Mouse (Mus musculus) 3134 (cell line): ENCODE measurements around the gene Doc2a.

ENCODE experiments used
- DNase-seq: peaks from one replicate; pipeline ENCODE4 v3.0.0-alpha.2; 2011; ENCODE audit warnings: low spot score; ENCODE audit not compliant: insufficient read length; ENCODE audit errors: extremely low read depth

Doc2a gene

GRCm38 (mm10) chr7:126822741-126823140 is 24.5 kb upstream of the Doc2a start:
- no peak for DNase-seq

- no peak for DNase-seq
These were observed 24.0 kb upstream of the Doc2a start for GRCm38 (mm10) chr7:126823202-126823711.

- DNase-seq, result no peak
These were observed 23.3 kb upstream of the Doc2a start for GRCm38 (mm10) chr7:126823940-126824339.

GRCm38 (mm10) chr7:126825403-126825802 is 21.8 kb upstream of the Doc2a start:
- no peak for DNase-seq

DNA sequence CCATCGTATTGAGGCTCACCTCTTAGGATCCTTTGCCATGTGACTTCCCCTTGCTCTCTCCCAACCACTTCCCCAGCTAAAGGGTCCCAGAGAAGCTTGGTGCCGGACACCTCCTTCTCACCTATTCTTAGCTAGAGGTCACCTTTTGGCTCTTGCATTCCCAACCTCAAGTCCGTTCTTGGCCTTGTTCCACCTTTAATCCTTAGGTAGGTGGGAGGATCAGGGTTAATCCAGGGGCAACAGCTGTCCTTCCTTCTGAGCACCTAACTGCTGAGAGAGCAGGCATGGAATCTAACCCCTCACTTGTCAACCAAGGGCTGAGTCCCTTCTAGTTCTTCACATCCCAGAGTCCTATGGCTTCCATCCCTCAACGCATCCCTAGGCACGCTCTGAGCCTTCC is 21.3 kb upstream of the Doc2a start:
- no peak for DNase-seq

DNA sequence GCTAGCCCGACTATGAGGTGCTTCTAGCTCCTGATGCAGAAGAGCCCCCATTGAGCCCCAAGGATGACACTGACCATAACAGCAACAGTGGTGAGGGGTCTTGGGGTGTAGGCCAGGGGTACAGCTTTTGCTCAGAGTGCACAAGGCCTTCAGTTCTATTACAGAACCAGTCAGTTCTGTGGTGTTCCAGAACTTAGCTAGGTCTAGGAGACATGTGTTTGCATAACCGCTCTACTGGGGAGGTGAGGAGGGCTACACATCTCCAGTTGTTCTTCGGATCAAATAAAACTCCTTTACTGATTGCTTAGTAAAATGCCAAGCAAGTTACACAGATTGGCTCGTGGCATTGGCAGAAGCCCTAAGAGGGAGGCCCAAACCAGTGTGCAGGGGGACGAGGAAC is 15.7 kb upstream of the Doc2a start, which contains the start of gene 4930451I11Rik:
TSS of gene 4930451I11Rik (minus strand) at position 101 of the 400 bp plus-strand sequence.
- no peak for DNase-seq

DNA sequence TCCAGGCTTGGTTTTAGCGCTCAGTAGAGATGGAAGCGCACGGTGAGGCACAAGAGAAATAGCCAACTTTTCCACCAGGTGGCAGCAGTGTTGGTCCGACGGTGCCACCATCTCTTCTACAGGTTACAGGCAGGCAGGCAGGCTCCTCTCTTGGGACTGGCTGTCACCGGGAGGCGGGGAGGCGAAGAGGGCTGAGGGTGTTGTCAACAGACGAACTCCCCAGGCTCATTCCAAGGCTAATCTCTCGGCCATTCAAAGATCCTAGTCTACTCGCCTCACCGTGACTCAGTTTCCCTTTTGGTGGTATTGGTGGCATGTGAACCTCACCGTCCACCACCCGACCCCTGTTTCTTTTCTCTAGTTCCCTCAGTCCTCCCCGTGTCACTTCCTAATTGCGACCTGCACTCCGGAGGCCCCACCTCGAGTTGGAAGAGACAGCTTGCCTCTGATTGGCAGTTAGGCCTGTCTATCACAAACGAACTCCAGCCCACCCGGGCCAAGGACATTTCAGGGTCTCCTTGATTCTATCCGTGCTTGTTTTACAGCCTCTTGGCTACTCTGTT is 15.1 kb upstream of the Doc2a start:
- DNase-seq, result peak; percentile 63

DNA sequence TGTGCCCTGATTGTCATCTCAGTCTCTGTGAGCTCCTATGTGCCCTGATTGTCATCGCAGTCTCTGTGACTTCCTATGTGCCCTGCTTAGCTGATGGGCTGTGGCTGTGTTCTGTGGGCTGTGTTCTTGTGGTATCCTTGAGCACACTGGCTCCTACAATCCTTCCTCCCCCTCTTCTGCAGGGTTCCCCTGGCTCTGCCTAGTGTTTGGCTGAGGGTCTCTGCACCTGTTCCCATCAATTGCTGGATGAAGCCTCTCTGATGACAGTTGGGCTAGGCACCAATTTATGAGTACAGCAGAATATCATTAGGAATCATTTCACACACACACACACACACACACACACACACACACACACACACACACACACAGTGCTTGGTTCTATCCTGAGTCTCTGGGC is 13.9 kb upstream of the Doc2a start:
- DNase-seq, result no peak

DNA sequence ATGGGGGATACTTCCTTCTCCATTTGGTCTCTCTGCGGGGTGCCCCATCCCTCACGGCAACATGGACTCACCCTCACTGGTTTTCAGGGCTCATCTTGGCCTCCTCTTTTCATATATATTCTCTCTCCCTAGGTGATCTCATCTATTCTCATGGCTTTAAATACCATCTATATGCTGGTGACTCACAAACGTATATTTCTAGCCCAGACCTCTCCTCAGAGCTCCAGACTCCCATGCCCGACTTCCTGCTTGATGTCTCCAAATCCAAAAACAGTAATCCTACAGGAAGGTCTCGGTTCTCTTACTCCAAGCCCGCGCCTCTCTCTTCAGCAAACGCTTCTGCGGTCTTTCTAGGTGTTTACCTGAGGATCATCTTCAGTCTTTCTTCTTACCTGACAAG is 3.9 kb upstream of the Doc2a start:
- DNase-seq, result no peak

GRCm38 (mm10) chr7:126845516-126845915 is 1.7 kb upstream of the Doc2a start:
- no peak for DNase-seq

DNA sequence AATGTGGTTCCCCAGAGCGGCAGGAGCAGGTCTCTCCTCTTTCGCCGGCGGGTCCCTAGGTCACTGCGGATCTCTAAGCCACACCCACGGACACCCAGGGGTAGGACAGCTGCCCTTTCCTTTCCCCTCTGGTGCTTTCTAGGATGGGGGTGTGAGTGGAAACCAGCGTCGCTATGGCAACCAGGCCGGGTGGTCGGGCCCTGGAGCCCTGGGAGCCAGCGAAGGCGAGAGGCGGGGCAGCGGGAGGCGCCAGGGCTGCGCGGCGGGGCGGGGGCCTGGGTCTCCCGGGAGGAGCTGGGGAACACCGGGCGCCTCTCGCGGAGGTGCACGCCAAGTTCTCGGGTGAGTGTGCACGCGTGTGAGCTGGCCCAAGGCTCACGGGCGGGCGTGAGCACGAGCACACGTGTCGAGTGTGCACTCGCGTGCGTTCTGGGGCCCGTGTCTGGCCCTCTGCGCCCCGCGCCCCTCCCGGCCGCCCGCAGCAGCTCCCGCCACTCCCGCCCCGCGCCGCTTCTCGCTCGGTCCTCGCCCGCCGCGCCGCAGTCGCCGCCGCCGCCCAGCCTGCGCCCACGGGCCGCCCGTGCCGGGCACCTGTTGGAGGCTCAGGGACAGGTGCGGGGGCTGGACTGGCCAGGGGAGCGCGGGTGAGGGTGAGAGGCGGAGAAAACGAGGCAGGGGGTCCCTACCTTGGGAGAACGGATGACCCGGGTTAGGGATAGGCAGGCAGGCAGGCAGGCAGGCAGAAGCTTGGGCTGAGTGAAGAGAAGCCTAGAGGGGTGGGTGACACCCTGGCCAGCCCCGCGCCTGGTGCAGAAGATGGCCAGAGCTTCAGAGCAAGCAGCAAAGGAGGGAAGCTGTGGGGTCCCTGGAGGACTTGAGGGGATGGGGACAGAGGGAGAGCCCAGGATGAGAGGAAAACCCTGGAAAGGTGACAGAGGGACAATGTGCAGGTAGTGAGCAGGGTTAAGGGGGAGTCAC is 494 bp downstream of the Doc2a start:
- DNase-seq, result no peak

DNA sequence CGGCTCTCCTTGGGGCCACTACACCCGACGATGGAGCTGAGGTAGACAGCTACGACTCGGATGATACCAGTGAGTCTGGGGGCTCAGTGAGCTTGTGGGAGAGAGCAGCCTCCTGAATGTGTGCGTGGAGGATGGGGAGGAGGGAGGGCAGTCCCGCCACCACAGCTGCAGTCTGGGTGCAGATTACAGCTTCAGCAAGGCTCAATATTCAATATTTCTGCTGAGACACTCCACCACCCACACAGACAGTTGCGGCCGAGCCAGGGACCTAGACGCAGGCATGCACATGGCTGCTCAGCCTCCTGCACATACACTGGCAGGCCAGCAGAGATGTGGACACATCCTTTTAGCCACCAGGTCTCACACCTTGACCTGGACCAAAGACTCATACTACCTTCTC is 1.6 kb downstream of the Doc2a start:
- no peak for DNase-seq

- DNase-seq, result no peak
These were observed 2.9 kb downstream of the Doc2a start for GRCm38 (mm10) chr7:126850161-126850560.

- no peak for DNase-seq
These were observed 4.0 kb downstream of the Doc2a start for GRCm38 (mm10) chr7:126851192-126851591.

- no peak for DNase-seq
These were observed 6.2 kb downstream of the Doc2a start for GRCm38 (mm10) chr7:126853454-126853853.

- DNase-seq, result no peak
These were observed 8.4 kb downstream of the Doc2a start for GRCm38 (mm10) chr7:126855641-126856040.

GRCm38 (mm10) chr7:126856741-126857420 is 9.7 kb downstream of the Doc2a start:
- DNase-seq, result no peak

DNA sequence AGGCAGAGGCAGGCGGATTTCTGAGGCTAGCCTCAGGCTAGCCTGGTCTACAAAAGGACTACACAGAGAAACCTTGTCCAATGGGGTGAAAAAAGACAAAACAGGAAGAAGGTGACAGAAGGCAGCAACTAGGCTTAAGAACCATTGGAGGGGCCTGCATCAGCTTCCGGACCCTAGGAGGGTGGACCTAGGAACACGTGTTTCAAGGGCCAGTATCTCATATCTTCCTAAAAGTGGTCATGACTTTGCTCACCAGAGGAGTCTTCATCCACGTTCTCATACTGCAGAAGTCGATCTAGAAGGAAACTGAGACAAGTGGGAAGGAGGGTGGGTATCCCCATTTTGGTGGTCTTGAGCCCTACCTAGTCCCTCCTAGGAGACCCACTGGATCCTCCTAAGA is 13.8 kb downstream of the Doc2a start:
- DNase-seq, result no peak

- peak; percentile 95 for DNase-seq
These were observed 14.4 kb downstream of the Doc2a start, which contains the start of gene Hirip3 for GRCm38 (mm10) chr7:126861429-126862130. Gene Hirip3 (plus strand): TSS chr7:126861972.

DNA sequence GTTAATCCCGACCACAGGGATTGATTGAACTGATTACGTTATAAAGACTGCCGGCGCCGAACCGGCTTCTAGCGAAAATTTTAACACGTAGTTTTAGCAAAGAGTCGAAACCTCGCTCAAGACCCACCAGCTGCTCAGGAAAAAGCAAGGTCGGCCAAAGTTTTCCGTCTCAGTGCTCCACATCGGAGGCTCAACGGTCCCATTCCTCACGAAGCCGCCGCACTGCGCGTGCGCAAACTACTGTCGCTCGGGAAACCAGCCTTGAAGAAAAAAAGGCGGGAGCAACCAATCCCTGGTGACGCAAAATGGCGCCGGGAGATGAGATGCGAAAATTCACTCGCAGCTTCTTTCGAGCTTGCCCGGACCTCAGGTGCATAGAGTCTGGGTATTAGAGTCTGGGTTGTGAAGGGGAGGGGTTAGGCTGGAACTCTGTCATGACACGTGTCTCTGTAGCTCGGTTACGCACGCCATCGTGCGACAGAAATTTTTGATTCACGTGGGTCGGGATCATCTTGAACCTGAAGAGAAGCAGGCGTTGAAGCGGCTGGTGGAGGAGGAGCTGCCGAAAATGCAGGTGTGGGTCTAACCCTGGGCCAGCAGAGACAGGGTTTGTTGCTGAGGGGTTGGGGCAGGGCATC is 15.1 kb downstream of the Doc2a start, which contains the start of gene Ino80e:
TSS of gene Ino80e (minus strand) at position 231 of the 638 bp plus-strand sequence.
- peak; percentile 82 for DNase-seq
